Mouse (Mus musculus) hematopoietic multipotent progenitor cell, adult 10-12 weeks (in vitro differentiated cells): ENCODE data around the gene Epas1. TPM values are rescaled to one million over a fixed set of nuclear protein-coding genes. Genes with fewer than 3 reads are reported as not detected.

ENCODE experiments used
- polyA plus RNA-seq: library from polyadenylated mRNA; stranded (reverse); fragments of >175 nt; gene quantifications from 2 replicates; pipeline ENCODE4 v1.2.3, GENCODE M21; 2012; ENCODE audit warnings: low replicate concordance

Epas1 gene
- 3.7 and 4.8 TPM in 2 replicates for polyA plus RNA-seq

GRCm38 (mm10) chr17:86753130-86753821, at the start of gene Epas1:
Gene Epas1 (plus strand): TSS chr17:86753700.

Other genes starting within 250 kb of the Epas1 start
- not detected in 2 replicates for gene Gm10309, start 248.5 kb upstream of the Epas1 start, polyA plus RNA-seq
- not detected in 2 replicates for gene Tmem247, start 163.6 kb downstream of the Epas1 start, polyA plus RNA-seq
- gene Atp6v1e2, start 194.2 kb downstream of the Epas1 start, polyA plus RNA-seq, result not detected in 2 replicates
- gene Rhoq, start 209.4 kb downstream of the Epas1 start, polyA plus RNA-seq, result 23.2 and 40.1 TPM in 2 replicates